Mouse (Mus musculus) C2C12 (cell line): Measurements from ENCODE around the gene Kdm6b.

Experiments used
- CEBPB ChIP-seq: IDR thresholded peaks from one replicate; pipeline ENCODE4 v1.6.1; 2011; ENCODE audit warnings: low read depth, mild to moderate bottlenecking, control low read depth, moderate library complexity
- CTCF ChIP-seq: IDR thresholded peaks from one replicate; pipeline ENCODE4 v1.5.1; 2011; ENCODE audit not compliant: control insufficient read depth, insufficient read depth, insufficient read length
- MAX ChIP-seq: IDR thresholded peaks from one replicate; pipeline ENCODE4 v1.6.1; 2011; ENCODE audit warnings: mild to moderate bottlenecking, control low read depth
- MYOD1 ChIP-seq: IDR thresholded peaks from one replicate; pipeline ENCODE4 v1.6.1; 2011; ENCODE audit warnings: low read depth; ENCODE audit not compliant: control insufficient read depth, insufficient read length
- USF1 ChIP-seq: IDR thresholded peaks from one replicate; pipeline ENCODE4 v1.6.1; 2011; ENCODE audit warnings: low read depth, mild to moderate bottlenecking, control low read depth, moderate library complexity

DNA sequence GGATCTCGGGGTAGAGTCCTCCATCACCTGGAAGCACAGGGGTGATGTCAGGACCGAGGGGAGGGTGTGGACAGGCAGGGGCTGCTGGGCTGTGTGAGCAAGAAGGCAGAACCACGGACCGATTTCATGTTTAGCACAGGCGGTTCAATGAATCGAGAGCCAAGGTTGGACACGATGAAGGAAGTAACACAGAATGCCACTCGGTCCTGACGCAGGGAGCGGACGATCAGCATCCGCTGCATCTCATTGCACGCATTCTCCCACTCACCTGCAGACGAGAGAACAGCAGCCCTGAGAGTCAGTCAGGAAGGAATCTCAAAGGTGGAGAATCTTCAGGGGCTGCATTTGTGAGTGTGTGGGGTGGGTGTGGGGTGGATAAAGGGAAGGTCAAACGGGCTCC, 17.2 kb upstream of the Kdm6b start:
- TF ChIP-seq CTCF: no peak
- TF ChIP-seq MAX: no peak
- no peak for TF ChIP-seq MYOD1
- no peak for TF ChIP-seq USF1
- no peak for TF ChIP-seq CEBPB
